Comparison of ENCODE assay signal across 13 mouse cellular contexts in the genomic region with DNA sequence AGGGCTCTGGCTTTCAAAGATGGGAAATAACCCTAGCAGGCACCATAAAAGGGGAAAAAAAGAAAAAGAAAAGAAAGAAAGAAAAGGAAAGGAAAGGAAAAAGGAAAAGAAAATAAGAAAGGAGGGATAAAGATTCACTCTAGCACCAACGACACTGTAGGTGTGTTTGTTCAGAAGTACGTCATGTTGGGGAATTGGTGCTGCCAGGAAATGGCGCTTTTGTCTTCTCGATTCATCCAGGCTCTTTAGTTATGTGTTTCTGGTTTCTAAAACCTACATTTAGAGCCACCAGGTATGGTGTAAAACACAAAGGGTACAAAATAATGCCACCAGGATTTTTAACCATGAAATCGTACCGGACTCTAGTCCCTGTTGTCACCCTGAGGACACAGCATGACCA.
DNase-seq lines count a peak whose midpoint lies in the region; ATAC-seq lines count a peak whose summit lies in the region.
"Had no signal": no experiment of that assay in that cellular context is flagged by ENCODE, and none has a peak within 500 bp of the region (broad histone marks: within the 10 kb centered on the region; RNA-seq: fewer than 3 reads in every experiment).

No protein-coding gene starts in this region.

- H3K4me2 ChIP-seq in kidney, embryonic 16.5 days (replicated peaks; ENCODE audit: low read depth, low read length) = peak overlapping the region; percentile 30
- H3K4me2 ChIP-seq in hindbrain, embryonic 16.5 days (ENCODE audit: low read length) = peak overlapping the region; percentile 55

- 84% methylated on average over 6 of the region's 6 CpGs for WGBS in kidney, embryonic 16.5 days
- WGBS in forebrain, embryonic 10.5 days = 81% methylated on average over 6 of the region's 6 CpGs
- whole genome bisulfite sequencing in hindbrain, embryonic 16.5 days = 80% methylated on average over 6 of the region's 6 CpGs

- no peak overlapping the region for H3K27ac ChIP-seq in kidney, embryonic 16.5 days (ENCODE audit: low read length)
- peak overlapping the region; percentile 85 for H3K27ac ChIP-seq in forebrain, embryonic 10.5 days
- no peak overlapping the region; the same call in 1 of the 2 replicates for H3K27ac ChIP-seq in hindbrain, embryonic 16.5 days (ENCODE audit: low read depth, low read length)
- H3K27ac ChIP-seq: limb, embryonic 15.5 days had no signal

- no peak for DNase-seq in kidney, postnatal 14 days
- no peak for DNase-seq in forebrain, embryonic 10.5 days (ENCODE audit: extremely low spot score, low spot score)
- peak; percentile 59 for DNase-seq in naive thymus-derived CD4-positive, alpha-beta T cell, adult 2 months (ENCODE audit: low read depth)
- DNase-seq in cerebellum, postnatal 10 days = no peak
- no peak for DNase-seq in thymus, postnatal 36 days
- no peak for DNase-seq in adrenal gland, postnatal 14 days
- DNase-seq: heart, postnatal 14 days; kidney, adult 8-10 months; layer of hippocampus, adult 9-11 months; thymus, adult 18-20 months had no signal

- H3K4me3 ChIP-seq in kidney, embryonic 16.5 days (ENCODE audit: low read length) = no peak overlapping the region
- peak overlapping the region; percentile 42 for H3K4me3 ChIP-seq in forebrain, embryonic 10.5 days
- H3K4me3 ChIP-seq in hindbrain, embryonic 16.5 days (ENCODE audit: low read length) = no peak overlapping the region; the same call in 1 of the 2 replicates

- H3K27me3 ChIP-seq in kidney, embryonic 16.5 days (ENCODE audit: insufficient read depth, low read length) = no peaks in the 10 kb centered on the region
- peaks cover 11% of the 10 kb centered on the region for H3K27me3 ChIP-seq in forebrain, embryonic 10.5 days (ENCODE audit: poor library complexity, severe bottlenecking)
- no peaks in the 10 kb centered on the region for H3K27me3 ChIP-seq in hindbrain, embryonic 16.5 days (replicated peaks; ENCODE audit: control insufficient read depth, insufficient read depth, low read length)
- H3K27me3 ChIP-seq: limb, embryonic 15.5 days had no signal

- ATAC-seq in kidney, embryonic 16.5 days (ENCODE audit: low FRiP score, low TSS enrichment) = no peak
- no peak for ATAC-seq in hindbrain, embryonic 16.5 days

- 0 out of 2 replicates have a peak, but pooled peaks cover 3% of the 10 kb centered on the region for H3K4me1 ChIP-seq in kidney, embryonic 16.5 days (ENCODE audit: insufficient read depth, low read length)
- H3K4me1 ChIP-seq in forebrain, embryonic 10.5 days = peaks cover 45% of the 10 kb centered on the region
- H3K4me1 ChIP-seq in hindbrain, embryonic 16.5 days (ENCODE audit: control insufficient read depth, insufficient read depth, low read depth, low read length) = peaks cover 17% of the 10 kb centered on the region

- H3K36me3 ChIP-seq in kidney, embryonic 16.5 days (ENCODE audit: insufficient read depth, low read length) = no peaks in the 10 kb centered on the region
- no peaks in the 10 kb centered on the region for H3K36me3 ChIP-seq in forebrain, embryonic 10.5 days (replicated peaks)
- no peaks in the 10 kb centered on the region for H3K36me3 ChIP-seq in hindbrain, embryonic 16.5 days (ENCODE audit: control insufficient read depth, insufficient read depth, low read length)
- H3K36me3 ChIP-seq: limb, embryonic 15.5 days had no signal

- H3K9me3 ChIP-seq in kidney, embryonic 16.5 days (ENCODE audit: low read length) = no peaks in the 10 kb centered on the region
- H3K9me3 ChIP-seq in forebrain, embryonic 10.5 days = no peaks in the 10 kb centered on the region
- no peaks in the 10 kb centered on the region for H3K9me3 ChIP-seq in hindbrain, embryonic 16.5 days (ENCODE audit: control insufficient read depth, low read length)
- H3K9me3 ChIP-seq: limb, embryonic 15.5 days had no signal

- H3K9ac ChIP-seq in kidney, embryonic 16.5 days (replicated peaks; ENCODE audit: low read length) = no peak overlapping the region
- no peak overlapping the region for H3K9ac ChIP-seq in hindbrain, embryonic 16.5 days (ENCODE audit: low read depth, low read length)
- H3K9ac ChIP-seq: limb, embryonic 15.5 days had no signal
